Mouse (Mus musculus) kidney, adult 2 months (tissue): ENCODE measurements around the gene Spin1.

Experiments
- CTCF ChIP-seq: fragments of 200-500 bp; conservative IDR thresholded peaks from 2 replicates; pipeline ENCODE4 v1.5.1; 2011; ENCODE audit warnings: low read depth, mild to moderate bottlenecking, control low read depth, low read length, moderate library complexity, mixed read lengths; ENCODE audit not compliant: insufficient read depth, insufficient read length
- POLR2A ChIP-seq: fragments of 200-500 bp; IDR thresholded peaks from one replicate; pipeline ENCODE4 v1.6.1; 2011; ENCODE audit warnings: low read depth, low read length, control low read depth

DNA sequence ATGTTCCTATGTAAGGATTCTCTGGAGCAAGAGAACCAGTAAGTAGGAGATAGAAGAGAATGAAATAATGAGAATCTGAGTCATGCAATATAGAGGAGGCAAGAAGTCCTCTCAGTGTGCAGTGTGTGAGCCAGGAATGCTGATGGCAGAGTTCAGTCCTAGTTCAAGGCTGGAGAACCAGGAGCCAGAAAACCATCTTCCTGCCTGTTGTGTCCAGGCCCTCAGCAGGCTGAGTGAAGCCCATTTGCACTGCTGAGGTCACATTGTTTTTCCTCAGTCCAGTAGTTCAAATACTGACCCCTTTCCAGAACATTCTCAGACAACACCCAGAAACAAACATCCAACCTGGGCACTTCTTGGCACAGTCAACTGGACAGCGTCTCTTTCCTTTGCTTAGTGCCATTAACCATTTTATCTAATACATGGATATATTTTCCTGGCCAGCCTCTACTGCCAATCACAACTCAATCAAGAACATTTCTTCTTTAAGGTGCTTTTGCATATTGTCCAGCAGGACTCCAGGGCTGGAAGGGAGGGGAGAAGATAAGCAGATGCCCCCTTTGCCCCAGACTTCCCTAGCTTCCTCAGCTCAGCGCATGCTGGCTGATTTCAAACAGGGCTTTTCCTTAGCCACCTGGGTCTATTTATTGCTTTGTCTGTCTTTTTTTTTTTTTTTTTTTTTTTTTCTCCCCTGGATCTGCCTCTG, 36.5 kb downstream of the Spin1 start:
- TF ChIP-seq CTCF (no peak), POLR2A (no peak)
